8 mouse cellular contexts compared by ENCODE assay signal in the genomic region with DNA sequence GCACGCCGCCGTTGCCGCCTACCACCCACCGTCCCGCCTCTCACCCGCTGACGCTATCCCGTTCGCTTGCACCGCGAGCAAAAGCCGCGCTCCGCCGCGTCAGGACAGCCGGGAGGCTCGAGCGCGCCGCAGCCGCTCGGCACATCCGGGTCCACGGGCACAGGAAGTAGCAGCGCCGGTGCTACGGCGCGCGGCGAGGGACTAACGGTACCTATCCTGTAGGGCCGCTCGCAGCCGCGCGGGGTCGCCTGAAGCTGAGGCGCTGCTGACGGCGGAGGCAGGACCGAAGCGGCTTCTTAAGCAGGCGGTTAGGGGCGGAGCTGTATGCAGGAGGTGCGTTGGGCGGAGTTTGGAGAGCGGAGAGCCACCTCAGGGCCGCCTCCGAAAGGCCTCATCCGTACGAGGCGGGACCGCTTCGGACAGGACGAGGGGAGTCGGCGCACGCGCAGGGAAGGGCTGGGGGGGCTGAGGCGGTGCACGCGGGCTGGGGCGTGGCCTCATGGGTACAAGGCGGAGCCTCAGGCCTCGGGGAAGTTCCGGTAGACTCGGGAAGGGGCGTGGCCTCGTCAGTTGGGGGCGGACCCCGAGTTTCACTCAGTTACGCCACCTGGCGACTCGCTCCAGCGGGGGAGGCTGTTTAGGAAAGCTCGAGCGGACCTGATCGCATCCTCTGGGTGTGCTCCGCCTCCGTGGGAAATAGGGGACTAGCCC. TPM values are rescaled to one million over a fixed set of nuclear protein-coding genes. Genes with fewer than 3 reads are reported as not detected.
DNase-seq lines count a peak whose midpoint lies in the region; ATAC-seq lines count a peak whose summit lies in the region.

A gene (minus strand): TSS at position 270 of the 711 bp plus-strand sequence.

- WGBS in heart, embryonic 13.5 days, result under 1% methylated on average over 83 of the region's 83 CpGs
- under 1% methylated on average over 83 of the region's 83 CpGs for WGBS in liver, embryonic 12.5 days (ENCODE audit: insufficient replicate concordance)
- WGBS in stomach, embryonic 15.5 days, result under 1% methylated on average over 83 of the region's 83 CpGs

- peak within 1 kb of the TSS; percentile 88 for H3K9ac ChIP-seq in heart, embryonic 13.5 days
- peak within 1 kb of the TSS; percentile 94 for H3K9ac ChIP-seq in liver, embryonic 12.5 days
- peak within 1 kb of the TSS; percentile 96 for H3K9ac ChIP-seq in stomach, embryonic 15.5 days

- peak; percentile 95 for ATAC-seq in heart, embryonic 13.5 days (ENCODE audit: extremely low read depth, insufficient number of reproducible peaks, low FRiP score, low TSS enrichment)
- ATAC-seq in liver, embryonic 12.5 days, result peak; percentile 95
- ATAC-seq in stomach, embryonic 15.5 days (ENCODE audit: insufficient read depth, low FRiP score, low read depth), result peak; percentile 99

- peaks cover 31% of the 10 kb centered on the region for H3K36me3 ChIP-seq in heart, embryonic 13.5 days
- H3K36me3 ChIP-seq in liver, embryonic 12.5 days, result peaks cover 43% of the 10 kb centered on the region
- peaks cover 18% of the 10 kb centered on the region for H3K36me3 ChIP-seq in stomach, embryonic 15.5 days

- peak within 1 kb of the TSS; percentile 73 for H3K4me2 ChIP-seq in heart, embryonic 13.5 days
- peak within 1 kb of the TSS; percentile 85 for H3K4me2 ChIP-seq in liver, embryonic 12.5 days
- peak within 1 kb of the TSS; percentile 66 for H3K4me2 ChIP-seq in stomach, embryonic 15.5 days

- H3K27ac ChIP-seq in brown adipose tissue, adult 24 weeks (replicated peaks; ENCODE audit: low read depth, low read length), result peak within 1 kb of the TSS; percentile 68; the same call in 1 of the 2 replicates
- H3K27ac ChIP-seq in heart, embryonic 13.5 days (replicated peaks), result peak within 1 kb of the TSS; percentile 92
- H3K27ac ChIP-seq in liver, embryonic 12.5 days, result peak within 1 kb of the TSS; percentile 98
- peak within 1 kb of the TSS; percentile 98 for H3K27ac ChIP-seq in stomach, embryonic 15.5 days

- H3K27me3 ChIP-seq in heart, embryonic 13.5 days (replicated peaks), result no peaks in the 10 kb centered on the region
- no peaks in the 10 kb centered on the region for H3K27me3 ChIP-seq in liver, embryonic 12.5 days (replicated peaks)
- H3K27me3 ChIP-seq in stomach, embryonic 15.5 days (replicated peaks), result no peaks in the 10 kb centered on the region

- H3K4me3 ChIP-seq in brown adipose tissue, adult 24 weeks (ENCODE audit: insufficient read depth, low read depth, low read length), result peak within 1 kb of the TSS; percentile 87
- H3K4me3 ChIP-seq in heart, embryonic 13.5 days, result peak within 1 kb of the TSS; percentile 95
- peak within 1 kb of the TSS; percentile 88 for H3K4me3 ChIP-seq in liver, embryonic 12.5 days
- peak within 1 kb of the TSS; percentile 90 for H3K4me3 ChIP-seq in stomach, embryonic 15.5 days (replicated peaks)

- peak; percentile 100 for DNase-seq in CD4-positive, CD25-positive, alpha-beta regulatory T cell, adult 2 months (ENCODE audit: low read depth, low spot score)
- peak; percentile 92 for DNase-seq in fat pad, adult 2 months (ENCODE audit: extremely low read depth, low read depth, low spot score)
- peak; percentile 100 for DNase-seq in kidney, postnatal 10 days
- DNase-seq in natural killer cell, adult 2 months (ENCODE audit: low spot score in 2 of 2), result peak; percentile 100

- H3K9me3 ChIP-seq in heart, embryonic 13.5 days, result no peaks in the 10 kb centered on the region
- no peaks in the 10 kb centered on the region for H3K9me3 ChIP-seq in liver, embryonic 12.5 days (replicated peaks)
- H3K9me3 ChIP-seq in stomach, embryonic 15.5 days, result no peaks in the 10 kb centered on the region

- H3K4me1 ChIP-seq in brown adipose tissue, adult 24 weeks (ENCODE audit: control insufficient read depth, insufficient read depth, insufficient read length, low read length), result peaks cover 2% of the 10 kb centered on the region; the same call in 1 of the 2 replicates
- peaks cover 26% of the 10 kb centered on the region for H3K4me1 ChIP-seq in heart, embryonic 13.5 days
- peaks cover 46% of the 10 kb centered on the region for H3K4me1 ChIP-seq in liver, embryonic 12.5 days
- H3K4me1 ChIP-seq in stomach, embryonic 15.5 days, result 0 out of 2 replicates have a peak, but pooled peaks cover 7% of the 10 kb centered on the region

RNA-seq across cellular contexts. Expression of the gene that starts here (rescaled TPM):
- 8.3 and 10.6 TPM in 2 replicates for polyA plus RNA-seq in brown adipose tissue, adult 24 weeks (2012; ENCODE audit: insufficient read depth, insufficient read length, missing spikeins)
- polyA plus RNA-seq in heart, embryonic 13.5 days (2015; fragmentation: Nextera tagmentation; extraction: Ambion mirVana), result 26.5 and 27.0 TPM in 2 replicates
- polyA plus RNA-seq in liver, embryonic 12.5 days (2016; fragmentation: Nextera tagmentation; extraction: Ambion mirVana), result 23.9 and 28.5 TPM in 2 replicates
- polyA plus RNA-seq in stomach, embryonic 15.5 days (2015; fragmentation: Nextera tagmentation; extraction: Ambion mirVana), result 29.8 and 46.2 TPM in 2 replicates

Comparison
In these comparisons a context has a peak if more than half of its experiments do, and no peak if none do; other contexts are left out.
1. Peak in every context shown above with its lines: DNase-seq, ATAC-seq, H3K4me3 ChIP-seq and H3K27ac ChIP-seq.